Mouse (Mus musculus) cortical plate, adult 2 months (tissue): ENCODE results near the gene Prm3.

ENCODE experiments used
- CTCF ChIP-seq: fragments of 200-500 bp; IDR thresholded peaks from 2 replicates; pipeline ENCODE4 v1.5.1; 2011; ENCODE audit warnings: mild to moderate bottlenecking, control low read depth, low read length; ENCODE audit not compliant: insufficient read depth; ENCODE audit errors: extremely low read depth
- POLR2A ChIP-seq: fragments of 200-500 bp; IDR thresholded peaks from 2 replicates; pipeline ENCODE4 v1.6.1; 2011; ENCODE audit warnings: mild to moderate bottlenecking, low read length, control low read depth; ENCODE audit not compliant: insufficient read depth; ENCODE audit errors: extremely low read depth

DNA sequence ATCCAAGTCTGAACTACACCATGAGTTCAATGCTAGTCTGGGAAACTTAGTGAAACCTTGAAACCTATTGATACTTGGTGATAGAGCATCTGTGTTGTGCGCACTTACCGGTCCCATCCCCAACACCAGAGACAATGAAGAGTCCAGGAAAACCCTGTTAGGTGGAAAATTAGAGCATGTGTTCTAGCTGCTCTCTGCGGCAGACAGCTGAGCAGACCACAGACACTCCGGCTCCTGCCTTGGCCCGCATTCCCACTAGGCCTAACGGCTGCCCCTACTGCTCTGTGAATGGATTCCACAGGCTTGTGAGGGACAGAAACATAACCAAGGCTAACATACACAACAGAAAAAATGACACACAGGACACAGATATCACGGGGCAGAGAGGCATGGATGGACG lies 17.2 kb downstream of the Prm3 start:
- TF ChIP-seq POLR2A (no peak), CTCF (no peak)
